Mouse (Mus musculus) kidney, postnatal 10 days (tissue): ENCODE data around the gene St6galnac5.

ENCODE experiments used
- DNase-seq: peaks from one replicate; pipeline ENCODE4 v3.0.0; 2021; ENCODE audit warnings: mixed read lengths

St6galnac5 gene

DNA sequence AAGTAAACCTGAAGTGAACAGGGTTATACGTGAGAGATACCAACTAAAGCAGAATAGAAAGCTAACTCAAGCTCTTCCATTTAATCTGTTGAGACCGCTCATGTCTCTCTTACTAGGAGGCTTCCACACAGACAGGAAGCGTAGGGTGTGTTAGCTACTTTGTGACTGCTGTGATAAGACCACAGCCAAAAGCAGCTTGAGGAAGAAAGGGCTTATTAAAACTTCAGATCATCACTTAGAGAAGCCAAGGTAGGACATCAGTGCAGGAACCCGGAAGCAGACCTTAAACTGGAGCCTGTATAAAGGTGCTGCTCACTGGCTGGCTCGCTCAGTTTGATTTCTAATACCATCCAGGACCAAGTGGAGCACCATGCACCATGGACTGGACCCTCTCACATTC is 31.7 kb downstream of the St6galnac5 start:
- no peak for DNase-seq

DNA sequence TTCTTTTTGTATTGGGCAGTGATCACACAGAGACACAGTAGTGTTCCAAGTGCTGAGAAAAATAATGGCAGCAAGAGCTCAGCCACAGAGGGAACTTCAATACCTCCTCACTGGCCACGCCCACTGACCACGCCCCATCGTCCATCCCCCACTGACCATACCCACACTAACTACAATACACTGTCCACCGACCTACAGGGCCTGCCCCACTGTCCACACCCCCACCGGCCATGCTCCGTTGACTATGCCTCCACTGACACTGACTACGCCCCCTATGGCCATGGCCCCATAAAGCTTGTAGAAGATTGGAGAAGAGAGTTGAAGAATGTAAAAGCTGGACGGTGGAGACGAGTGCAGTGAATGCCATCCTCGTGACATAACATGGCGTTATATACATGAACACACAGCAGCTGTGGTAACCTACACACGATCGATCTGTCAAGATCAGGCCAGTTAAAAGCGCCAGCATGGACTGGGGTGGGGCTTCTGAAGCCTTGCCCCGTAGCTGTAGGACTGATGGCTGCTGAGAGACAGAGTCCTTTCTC is 32.7 kb downstream of the St6galnac5 start:
- no peak for DNase-seq

DNA sequence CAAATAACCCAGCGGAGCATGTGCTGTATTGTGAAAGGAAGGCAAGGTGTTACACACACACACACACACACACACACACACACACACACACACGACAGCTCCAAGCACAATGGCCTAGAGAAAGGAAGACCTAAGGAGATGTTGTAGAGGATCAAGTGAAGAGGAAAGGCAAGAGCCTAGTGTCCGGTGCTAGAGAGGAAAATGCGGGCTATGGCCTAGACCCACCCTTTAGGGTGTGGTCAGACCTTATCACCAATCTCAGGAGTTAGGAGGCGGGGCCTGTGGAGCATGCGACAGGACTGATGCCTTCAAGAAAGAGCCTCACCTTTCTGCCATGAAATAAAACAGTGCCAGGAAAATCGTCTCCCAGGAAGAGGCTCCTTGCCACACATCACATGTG is 33.5 kb downstream of the St6galnac5 start:
- no peak for DNase-seq

DNA sequence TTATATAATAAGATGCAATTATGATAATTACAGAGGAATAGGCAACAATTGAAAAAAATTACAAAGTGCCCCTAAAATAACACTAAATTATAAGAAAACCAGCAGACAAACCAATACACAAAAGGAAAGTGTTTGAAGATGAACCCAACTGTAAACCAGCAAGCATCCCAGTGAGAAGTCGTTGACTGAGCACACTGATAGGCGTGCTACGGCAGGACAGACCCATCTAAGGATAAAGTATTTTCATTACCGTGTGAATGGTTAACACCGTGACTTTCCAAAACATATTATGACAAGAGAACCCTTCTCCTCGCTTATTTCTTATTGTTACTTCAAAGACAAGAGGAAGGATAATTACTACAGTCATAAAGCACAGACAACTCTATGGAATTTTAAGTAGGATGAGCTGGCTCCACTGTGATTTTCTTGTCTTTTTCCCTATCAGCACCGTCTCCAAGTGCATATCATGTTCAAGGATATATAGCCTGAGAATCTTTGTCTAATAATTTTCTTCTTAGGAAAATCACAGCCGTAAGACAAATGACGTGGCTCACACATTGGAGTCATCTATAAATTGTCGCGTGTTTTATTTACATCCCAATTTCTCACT is 34.9 kb downstream of the St6galnac5 start:
- no peak for DNase-seq

DNA sequence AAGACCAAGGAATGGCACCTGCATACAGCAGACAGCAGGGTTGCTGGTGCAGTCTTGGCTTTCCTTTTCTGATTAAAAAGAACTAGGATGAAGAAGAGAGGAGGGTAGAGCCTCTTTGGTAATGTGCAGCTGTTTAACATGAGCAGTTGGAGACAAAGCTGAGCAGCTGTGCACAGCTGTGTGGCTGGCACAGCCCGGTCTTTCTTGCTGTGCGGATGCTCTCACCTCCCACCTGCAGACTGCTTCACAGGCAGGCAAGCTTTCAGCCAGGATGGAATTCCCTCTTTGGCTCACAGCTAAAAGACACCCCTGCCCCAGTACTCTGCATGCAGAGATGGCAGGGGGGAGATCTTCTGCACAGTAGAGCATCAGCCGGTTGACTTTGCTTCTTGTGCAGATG is 37.3 kb downstream of the St6galnac5 start:
- DNase-seq = peak; percentile 39

DNA sequence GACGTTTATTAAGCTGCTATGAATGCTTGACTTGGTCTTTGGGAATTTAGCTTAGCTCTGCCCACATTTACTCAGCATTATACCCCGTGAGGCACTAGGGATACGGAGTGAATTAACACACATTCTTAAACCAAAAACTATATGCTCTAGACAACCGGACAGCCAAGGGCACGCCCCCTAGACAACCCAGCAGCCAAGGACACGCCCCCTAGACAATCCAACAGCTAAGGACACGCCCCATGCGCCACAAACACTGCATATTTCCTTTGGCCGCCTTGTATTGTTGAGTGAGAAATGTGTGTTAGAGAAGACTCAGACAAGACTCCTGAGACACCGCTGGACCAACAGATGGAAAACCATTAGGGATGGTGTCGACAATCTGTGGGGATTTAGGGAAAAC is 39.1 kb downstream of the St6galnac5 start:
- DNase-seq = no peak

DNA sequence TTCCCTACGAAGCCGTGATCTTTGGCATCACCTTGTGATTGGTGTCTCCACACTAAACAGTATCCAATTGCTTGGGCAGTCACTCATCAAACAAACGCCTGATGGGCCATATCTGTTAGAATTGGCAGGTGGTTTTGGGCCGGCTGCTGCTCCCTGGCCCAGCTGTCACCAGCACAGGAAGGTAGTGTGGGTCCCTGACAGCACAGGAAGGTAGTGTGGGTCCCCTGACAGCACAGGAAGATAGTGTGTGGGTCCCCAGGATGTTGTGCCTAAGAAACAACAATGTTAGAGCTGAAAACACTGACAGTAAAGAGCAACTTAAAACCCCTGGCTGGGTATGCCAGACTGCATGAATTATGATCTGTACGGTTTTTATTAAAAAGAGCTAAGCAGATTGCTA is 40.4 kb downstream of the St6galnac5 start:
- DNase-seq = no peak

DNA sequence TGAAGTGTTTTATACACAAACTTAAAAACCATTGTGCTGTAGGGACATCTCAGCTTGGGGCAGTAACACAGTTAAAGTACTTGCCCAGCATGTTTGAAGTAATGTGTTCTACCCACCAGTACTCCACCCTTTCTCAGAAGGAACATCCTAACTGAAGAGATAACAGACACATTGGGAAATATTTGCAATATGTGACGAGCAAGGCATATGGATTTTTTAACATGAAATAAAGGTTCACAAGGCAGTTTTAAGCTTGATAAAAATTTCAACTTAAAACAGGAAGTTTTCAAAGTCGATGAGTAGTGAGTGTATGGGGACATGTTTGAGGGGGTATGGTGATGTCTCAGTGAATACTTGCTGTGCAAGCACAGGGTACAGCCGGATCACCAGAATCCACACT is 45.7 kb downstream of the St6galnac5 start:
- no peak for DNase-seq

DNA sequence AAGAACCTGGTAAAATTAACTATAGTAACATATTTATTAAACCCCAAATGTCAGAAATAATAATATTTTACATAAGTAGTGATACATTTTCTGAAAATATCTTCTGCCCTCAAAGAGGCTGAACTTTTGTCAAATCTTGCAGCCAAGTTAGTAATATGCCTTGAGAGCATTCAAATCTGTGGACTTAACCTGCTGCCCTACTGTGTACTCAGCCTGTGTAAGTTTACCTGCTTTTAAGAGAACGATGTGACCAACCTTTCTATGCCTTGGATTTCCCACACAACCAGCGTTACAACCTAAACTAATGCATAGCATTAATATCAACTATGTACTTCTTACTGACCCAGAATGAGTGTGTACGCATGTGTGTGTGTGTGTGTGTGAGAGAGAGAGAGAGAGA is 48.3 kb downstream of the St6galnac5 start:
- DNase-seq = no peak

DNA sequence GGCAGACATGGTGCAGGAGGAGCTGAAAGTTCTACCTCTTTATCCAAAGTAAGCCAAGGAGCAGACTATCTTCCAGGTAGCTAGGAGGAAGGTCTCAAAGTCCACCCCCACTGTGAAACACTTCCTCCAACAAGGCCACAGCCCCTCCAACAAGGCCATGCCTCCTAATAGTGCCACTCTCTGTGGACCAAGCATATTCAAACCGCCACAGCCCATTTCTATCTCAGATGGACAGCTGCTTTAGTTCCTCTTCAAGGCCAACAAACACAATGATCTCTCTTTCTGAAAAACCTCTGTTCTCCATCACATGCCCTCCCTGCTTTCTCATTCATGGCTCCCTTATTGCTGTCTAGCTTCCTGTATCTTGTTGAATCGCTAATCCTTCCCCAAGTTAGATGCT is 49.5 kb downstream of the St6galnac5 start:
- no peak for DNase-seq

DNA sequence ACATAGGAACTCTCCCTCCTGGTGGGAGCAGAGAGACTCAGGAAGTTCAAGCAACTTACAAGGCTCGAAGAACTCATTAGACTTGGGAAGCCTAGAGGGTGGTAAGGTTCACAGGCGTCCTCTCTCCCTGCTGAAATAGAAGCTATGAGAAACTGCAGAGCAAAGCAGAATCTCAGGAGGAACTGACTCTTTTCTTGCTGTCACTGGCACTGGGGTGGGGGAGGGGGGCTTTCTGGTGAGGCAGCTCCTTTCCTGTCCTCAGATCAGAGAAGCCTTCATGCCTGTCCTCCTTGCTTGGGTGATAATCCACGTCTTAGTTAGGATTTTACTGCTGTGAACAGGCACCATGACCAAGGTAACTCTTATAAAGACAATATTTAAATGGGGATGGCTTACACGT is 50.0 kb downstream of the St6galnac5 start:
- DNase-seq = no peak

DNA sequence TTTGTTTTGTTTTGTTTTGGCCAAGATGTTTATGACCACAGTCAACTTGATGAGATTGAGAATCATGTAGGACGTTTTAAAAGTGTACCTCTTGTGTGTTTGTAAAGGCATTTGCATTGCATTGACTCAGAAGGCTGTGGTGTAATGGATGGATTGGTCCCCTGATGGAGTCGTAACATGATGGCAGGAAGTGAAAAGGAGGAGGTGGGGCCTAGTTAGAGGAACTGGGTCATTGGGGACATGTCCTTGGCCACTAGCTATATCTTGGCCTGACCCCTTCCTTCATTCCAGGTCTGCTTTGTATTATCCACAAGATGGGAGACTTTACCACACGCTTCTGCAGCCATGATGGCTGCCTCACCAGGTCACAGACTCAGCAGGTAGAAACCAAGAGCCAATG is 50.7 kb downstream of the St6galnac5 start:
- no peak for DNase-seq

DNA sequence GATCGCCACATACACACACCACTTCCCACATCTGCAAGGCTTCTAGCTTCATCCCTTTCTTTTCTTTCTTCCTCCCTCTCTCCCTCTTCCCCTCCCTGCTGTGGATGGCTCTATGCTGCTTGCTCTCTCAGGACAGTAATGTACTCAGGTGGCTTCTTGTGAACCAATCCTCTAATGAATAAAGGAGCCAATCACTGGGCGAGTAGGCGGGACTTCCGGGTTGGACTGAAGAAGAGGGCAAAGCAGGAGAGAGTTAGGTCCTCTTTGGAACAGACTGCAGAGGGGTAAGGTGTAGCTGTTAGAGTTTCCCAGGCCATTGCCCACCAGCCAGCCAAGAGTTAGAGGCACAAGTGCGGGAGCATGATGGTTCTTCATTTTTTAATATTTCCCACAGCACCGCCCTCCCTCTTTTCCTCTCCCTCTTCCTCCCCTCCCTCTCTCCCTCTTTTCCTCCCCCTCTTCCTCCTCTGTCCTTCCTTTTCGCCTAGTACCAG is 52.2 kb downstream of the St6galnac5 start:
- DNase-seq = no peak

DNA sequence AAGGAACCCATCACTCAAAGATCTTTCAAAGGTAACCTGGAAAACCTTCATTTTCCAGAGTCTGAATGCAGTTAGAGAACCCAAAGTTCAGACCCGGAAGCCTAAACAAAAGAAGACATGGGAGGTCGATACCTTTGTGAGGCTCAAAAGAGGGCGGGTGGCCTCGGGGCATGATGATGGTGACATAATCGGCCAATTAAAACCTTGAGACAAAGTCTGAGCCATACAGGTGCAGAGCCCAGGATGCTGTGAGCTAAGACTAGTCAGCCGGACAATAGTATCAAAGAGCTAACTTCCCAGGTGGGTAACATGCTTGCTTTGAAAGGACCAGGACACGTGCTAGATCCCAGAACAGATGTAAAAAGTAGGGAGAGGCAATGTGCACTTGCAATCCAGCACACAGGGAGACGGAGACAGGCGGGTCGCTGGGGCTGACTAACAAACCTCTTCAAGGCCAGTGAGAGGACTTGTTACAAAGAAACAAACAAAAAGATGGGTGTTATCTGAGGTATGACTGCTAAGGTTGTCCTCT is 52.7 kb downstream of the St6galnac5 start:
- no peak for DNase-seq

DNA sequence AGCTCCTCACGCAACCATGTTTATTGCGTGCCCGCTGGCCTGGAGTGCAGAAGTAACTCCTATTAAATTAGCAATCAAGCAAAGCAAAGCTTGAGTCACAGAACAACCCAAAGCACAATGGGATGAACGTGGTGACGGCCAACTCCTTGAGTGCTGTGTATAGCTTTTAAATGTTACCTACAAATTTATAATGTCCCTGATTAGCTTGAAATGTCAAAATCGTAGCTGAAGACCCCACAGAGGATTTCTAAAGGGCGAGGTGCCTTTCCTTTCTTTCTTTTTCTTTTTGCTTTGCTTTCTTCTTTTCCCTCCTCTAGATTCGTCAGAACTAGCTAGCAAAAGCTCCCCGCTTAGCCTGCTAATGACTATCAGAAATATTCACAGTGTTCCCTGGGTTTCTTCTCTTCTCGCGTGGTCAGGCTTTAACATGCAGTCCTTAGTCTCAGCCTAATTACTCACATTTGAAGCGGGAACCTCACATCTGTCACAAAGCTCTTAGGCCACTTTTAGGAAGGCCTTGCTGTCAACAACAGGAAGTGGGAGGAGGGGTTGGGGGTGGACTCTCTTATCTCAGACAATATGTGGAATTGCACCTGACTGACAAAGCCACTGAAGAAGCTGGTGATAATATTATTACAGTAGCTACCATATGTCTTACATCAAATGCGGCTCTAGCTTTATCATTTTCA is 53.6 kb downstream of the St6galnac5 start:
- DNase-seq = no peak

DNA sequence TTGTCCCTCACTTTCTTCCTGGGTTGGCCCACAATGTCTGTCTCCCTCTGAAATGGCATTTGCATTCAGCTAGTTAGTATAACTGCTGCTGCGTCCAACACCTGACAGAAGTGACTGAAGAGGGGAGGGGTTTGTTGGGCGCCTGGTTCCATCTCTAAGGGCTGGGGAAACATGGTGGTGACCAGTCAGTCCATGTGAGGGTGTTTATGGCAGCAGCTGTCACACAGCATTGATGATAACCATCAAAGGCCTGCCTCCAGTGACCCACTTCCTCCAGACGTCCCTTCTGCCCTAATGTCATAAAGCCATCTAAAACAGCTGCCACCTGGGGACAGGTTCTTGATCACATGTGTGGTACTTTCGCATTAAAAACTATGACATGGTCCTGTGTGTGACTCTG is 55.9 kb downstream of the St6galnac5 start:
- no peak for DNase-seq

DNA sequence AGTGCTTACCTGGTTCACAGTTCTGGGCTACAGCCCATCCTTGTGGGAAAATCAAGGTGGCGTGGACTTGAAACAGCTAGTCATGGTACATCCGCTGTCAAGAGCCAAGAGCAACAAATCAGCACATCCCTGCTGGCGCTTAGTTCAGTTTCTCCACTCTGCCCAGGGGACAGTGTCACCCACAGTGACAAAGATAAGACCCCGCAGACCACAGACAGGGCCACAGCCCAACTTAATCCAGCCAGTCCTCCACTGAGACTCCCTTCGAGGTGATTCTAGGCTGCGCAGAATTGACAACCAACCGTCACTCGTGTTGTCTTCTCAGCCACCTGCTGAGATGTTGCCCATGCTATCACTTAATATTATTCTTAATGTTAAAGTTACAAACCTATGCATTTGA is 56.7 kb downstream of the St6galnac5 start:
- DNase-seq = no peak

DNA sequence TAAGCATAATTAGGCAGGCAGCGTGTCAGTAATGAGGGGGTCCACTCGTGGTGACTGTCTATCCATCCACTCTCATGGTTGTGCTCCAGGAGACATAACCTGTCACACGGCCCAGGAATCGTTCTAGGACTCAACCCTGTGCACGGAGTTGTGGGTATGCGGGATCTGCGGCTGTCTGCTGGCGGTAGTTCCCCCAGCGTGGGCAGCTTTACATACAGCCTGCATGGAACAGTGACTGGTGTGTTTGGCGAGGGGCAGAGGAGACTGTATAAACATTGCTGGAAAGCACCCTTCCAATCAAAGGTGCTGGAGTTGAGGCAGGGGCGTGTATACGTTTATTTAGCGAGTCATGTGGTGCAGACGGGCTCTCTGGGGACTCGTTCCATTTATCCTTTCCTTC is 58.5 kb downstream of the St6galnac5 start:
- DNase-seq = no peak

DNA sequence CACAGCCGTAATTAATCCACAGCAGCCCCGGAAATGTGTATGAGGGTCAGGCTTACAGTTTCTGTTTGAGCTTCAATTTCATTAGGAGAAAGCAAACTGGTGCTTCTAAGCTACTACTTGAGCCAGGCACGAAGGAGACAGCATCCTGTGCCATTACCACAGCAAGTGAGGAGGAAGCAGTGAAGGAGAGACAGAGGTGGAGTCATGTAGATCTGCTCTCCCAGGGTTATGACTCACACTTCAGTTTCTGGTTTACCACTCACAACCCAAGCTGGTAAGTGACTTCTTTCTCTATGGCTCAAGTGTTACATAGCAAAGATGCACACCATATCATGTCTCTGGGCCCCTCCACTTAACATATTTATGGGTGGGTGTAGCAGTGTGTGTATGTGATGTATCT is 61.7 kb downstream of the St6galnac5 start:
- no peak for DNase-seq

DNA sequence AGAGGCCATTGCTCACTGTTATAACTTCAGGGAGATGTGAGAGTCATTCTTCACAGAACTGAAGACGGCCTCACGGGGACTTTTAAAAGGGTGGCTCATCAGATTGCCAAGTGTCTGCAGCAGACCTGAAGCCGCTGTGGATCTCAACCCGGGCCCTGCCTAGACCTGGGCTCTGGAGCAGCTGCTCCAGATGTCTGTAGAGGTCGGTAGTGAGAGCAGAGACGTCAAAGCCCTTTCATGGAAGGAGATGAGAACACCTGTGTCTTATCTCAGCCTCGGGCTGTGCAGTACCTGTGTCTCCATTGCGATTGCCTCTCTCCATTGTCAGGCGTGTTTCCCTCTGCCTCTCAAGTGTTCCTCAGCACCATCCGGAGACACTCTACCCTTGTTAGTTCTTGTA is 62.9 kb downstream of the St6galnac5 start:
- no peak for DNase-seq

DNA sequence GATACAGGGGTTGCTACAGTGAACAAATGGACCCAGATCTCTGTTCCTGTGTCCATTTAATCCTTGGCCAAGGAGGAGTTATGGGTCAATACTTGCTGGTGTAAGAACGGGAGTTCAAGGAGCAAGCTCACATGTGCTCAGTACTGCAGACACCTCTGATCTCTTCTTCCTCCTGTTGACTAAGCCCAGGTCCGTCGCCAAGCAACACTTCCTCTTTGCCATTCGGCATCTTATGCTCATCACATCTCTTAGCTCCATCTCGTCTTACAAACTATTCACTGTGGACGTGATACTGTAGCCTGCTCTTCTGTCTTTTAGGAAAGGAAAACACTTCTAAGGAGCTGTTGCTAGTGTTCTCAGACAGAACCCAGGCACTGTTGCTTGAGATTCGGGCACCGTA is 64.5 kb downstream of the St6galnac5 start:
- no peak for DNase-seq

DNA sequence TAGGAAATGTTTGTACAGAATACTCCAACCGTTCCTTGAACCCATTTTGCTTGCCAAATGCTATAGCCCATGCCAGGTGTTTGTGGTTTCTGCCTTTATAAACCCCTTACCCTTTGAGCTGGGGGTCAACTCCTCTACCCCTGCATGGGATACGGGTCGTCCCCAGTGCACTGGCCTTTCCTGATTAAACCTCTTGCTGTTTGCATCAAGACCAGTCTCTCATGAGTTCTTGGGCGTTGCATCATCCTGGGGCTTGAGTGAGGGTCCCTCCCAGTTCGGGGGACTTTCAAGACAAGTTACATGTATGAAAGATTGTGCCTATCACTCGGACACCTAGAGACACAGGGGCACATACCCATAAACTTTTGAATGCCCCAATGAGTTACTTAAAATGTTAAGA is 67.7 kb downstream of the St6galnac5 start:
- DNase-seq = no peak

DNA sequence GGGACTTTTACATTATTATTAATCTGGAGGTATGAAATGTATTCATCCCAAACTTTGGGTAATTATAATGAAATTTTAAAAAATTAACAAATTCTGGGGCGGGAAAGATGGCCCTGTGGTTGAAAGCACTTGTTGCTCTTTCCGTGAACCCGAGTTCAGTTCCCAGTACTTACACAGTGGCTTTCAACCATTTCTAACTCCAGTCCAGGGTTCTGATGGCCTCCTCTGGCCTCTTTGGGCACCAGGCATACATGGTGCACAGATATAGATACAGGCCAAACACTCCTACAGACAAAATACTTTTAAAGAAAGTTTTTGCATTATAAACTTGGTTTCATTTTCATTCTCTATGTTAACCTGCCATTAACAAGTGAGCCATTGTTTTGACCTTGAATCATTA is 68.4 kb downstream of the St6galnac5 start:
- DNase-seq = no peak

DNA sequence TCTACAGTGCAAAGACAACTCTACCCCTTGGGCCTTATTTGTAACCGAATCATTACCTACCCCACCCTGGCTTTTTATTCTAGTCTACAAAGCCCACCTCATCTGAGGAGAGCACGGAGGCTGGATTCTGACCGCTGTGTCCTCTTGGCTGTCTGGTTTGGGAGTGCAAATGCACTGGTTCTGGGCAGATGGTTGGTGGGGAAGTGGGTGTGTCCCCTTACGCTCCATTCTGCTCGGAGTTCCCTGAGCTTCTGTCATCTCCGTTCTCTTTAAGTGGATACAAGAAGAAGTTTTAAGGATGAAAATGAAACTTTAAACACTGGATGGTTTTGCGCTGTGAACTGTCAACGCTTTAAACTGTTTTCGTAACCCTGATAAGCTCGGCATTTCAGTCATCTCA is 68.9 kb downstream of the St6galnac5 start:
- DNase-seq = no peak
